Mouse (Mus musculus) kidney, adult 2 months (tissue): ENCODE data around the gene Prima1.

Experiments
- CTCF ChIP-seq: fragments of 200-500 bp; conservative IDR thresholded peaks from 2 replicates; pipeline ENCODE4 v1.5.1; 2011; ENCODE audit warnings: low read depth, mild to moderate bottlenecking, control low read depth, low read length, moderate library complexity, mixed read lengths; ENCODE audit not compliant: insufficient read depth, insufficient read length
- POLR2A ChIP-seq: fragments of 200-500 bp; IDR thresholded peaks from one replicate; pipeline ENCODE4 v1.6.1; 2011; ENCODE audit warnings: low read depth, low read length, control low read depth

DNA sequence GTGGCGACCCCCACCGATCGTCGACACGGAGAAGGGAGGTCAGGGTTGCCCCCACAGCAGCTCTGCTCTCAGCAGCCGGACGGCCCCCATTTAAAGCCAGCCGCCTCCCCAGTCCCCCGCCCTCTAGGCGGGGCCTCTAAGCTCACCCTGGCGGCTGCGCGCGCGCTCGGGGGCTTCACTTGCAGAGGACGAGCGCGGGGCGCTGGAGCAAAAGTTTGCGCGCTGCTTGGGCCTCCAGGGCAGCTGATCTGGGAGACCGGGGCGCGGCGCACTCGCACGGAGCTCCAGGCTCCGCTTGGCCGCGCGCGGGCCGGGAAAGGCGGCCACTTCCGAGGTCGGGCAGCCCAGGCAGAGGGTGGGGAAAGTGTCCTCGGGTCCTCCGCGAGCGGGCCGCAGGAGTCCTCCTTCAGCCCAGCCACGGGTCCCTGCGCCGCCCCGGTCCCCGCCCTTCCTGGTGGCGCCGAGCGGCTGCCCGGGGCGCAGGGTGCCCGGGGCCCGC lies at the start of gene Prima1:
- TF ChIP-seq POLR2A (no peak), CTCF (no peak)
